Mouse (Mus musculus): ENCODE data around the gene Trim44. TPM values are rescaled to one million over a fixed set of nuclear protein-coding genes. Genes with fewer than 3 reads are reported as not detected.

Gene Trim44
- total RNA-seq, 4 experiments from 2014 or later = 163 to 178 (median 170) TPM

GRCm38 (mm10) chr2:102406324-102407304 lies 1.0 kb downstream of the Trim44 start:
- no peak for DNase-seq (ENCODE audit: low spot score in 2 of 2)

GRCm38 (mm10) chr2:102403982-102404381 lies 3.6 kb downstream of the Trim44 start:
- DNase-seq (ENCODE audit: low spot score in 2 of 2) = no peak

GRCm38 (mm10) chr2:102403306-102403705 lies 4.3 kb downstream of the Trim44 start:
- DNase-seq (ENCODE audit: low spot score in 2 of 2) = no peak

GRCm38 (mm10) chr2:102401352-102401692 lies 6.3 kb downstream of the Trim44 start:
- no peak for DNase-seq (ENCODE audit: low spot score in 2 of 2)

GRCm38 (mm10) chr2:102400605-102401351 lies 6.8 kb downstream of the Trim44 start:
- DNase-seq (ENCODE audit: low spot score in 2 of 2) = peak; percentile 89 to 91

- no peak for DNase-seq (ENCODE audit: low spot score in 2 of 2)
Measured at GRCm38 (mm10) chr2:102399864-102400604, 7.6 kb downstream of the Trim44 start.

GRCm38 (mm10) chr2:102396493-102396892 lies 11.1 kb downstream of the Trim44 start:
- DNase-seq (ENCODE audit: low spot score in 2 of 2) = no peak

GRCm38 (mm10) chr2:102393457-102393856 lies 14.2 kb downstream of the Trim44 start:
- no peak for DNase-seq (ENCODE audit: low spot score in 2 of 2)

- DNase-seq (ENCODE audit: low spot score in 2 of 2) = no peak
Measured at GRCm38 (mm10) chr2:102385328-102385902, 22.2 kb downstream of the Trim44 start.

- DNase-seq (ENCODE audit: low spot score in 2 of 2) = no peak
Measured at GRCm38 (mm10) chr2:102384496-102384895, 23.1 kb downstream of the Trim44 start.

- no peak for DNase-seq (ENCODE audit: low spot score in 2 of 2)
Measured at GRCm38 (mm10) chr2:102384057-102384456, 23.6 kb downstream of the Trim44 start.

GRCm38 (mm10) chr2:102383069-102383834 lies 24.4 kb downstream of the Trim44 start:
- no peak for DNase-seq (ENCODE audit: low spot score in 2 of 2)

- DNase-seq (ENCODE audit: low spot score in 2 of 2) = no peak
Measured at GRCm38 (mm10) chr2:102382519-102382918, 25.1 kb downstream of the Trim44 start.

- DNase-seq (ENCODE audit: low spot score in 2 of 2) = no peak
Measured at GRCm38 (mm10) chr2:102380581-102380980, 27.0 kb downstream of the Trim44 start.

- no peak for DNase-seq (ENCODE audit: low spot score in 2 of 2)
Measured at GRCm38 (mm10) chr2:102378928-102379327, 28.7 kb downstream of the Trim44 start.

- DNase-seq (ENCODE audit: low spot score in 2 of 2) = no peak
Measured at GRCm38 (mm10) chr2:102378381-102378780, 29.2 kb downstream of the Trim44 start.

- DNase-seq (ENCODE audit: low spot score in 2 of 2) = no peak
Measured at GRCm38 (mm10) chr2:102377370-102377769, 30.3 kb downstream of the Trim44 start.

GRCm38 (mm10) chr2:102373406-102374105 lies 34.1 kb downstream of the Trim44 start:
- DNase-seq (ENCODE audit: low spot score in 2 of 2) = no peak

GRCm38 (mm10) chr2:102372690-102373089 lies 34.9 kb downstream of the Trim44 start:
- no peak for DNase-seq (ENCODE audit: low spot score in 2 of 2)

- no peak for DNase-seq (ENCODE audit: low spot score in 2 of 2)
Measured at GRCm38 (mm10) chr2:102371332-102371731, 36.3 kb downstream of the Trim44 start.

Measured in layer of hippocampus, adult 8-10 months (tissue).